Mouse (Mus musculus): ENCODE data around the gene Xpo5.
A peak's percentile ranks its signal among the peaks of the same experiment; 100 is the strongest.

Gene Xpo5

DNA sequence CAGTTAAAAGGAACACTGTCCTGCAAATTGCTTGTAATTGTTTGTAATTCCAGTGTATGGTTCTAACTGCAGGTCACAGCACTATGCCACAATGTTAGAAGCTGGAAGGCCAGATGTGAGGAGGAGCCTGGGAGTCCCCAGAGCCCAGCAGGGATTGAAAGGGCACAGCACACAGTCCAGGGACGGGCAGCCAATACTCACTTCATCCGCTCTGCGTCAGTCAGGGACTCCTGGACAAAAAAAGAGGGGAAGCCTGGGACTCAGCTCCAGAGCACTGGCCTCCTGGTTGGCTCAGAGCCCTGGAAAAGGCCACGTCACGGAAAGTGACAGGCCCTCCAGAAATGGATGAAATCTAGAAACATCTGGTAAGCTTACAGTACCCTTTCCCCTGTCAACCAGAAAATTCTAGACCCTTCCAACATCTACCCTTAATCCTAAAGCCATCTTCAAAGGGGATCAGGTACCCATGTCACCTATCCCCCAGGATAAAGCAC is 59.7 kb downstream of the Xpo5 start:
- DNase-seq, result no peak

DNA sequence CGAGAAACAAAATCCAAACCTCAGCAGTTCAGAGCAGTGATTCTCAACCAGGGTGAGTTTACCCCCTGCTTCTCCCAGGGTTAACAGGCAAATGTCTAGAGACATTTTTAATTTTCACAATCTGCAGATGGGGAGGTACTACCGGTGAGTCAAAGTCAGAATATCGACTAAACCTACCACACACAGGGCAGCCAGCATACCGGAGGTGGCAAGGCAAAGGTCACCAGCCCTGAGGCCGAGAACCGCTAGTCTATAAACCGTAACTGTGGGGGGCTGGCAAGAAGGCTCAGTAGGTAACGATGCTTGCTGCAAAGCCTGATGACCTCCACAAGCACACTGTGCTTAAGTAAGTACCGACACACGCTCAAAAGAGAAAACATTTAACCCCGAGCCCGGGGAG is 62.9 kb downstream of the Xpo5 start:
- DNase-seq, result no peak

DNA sequence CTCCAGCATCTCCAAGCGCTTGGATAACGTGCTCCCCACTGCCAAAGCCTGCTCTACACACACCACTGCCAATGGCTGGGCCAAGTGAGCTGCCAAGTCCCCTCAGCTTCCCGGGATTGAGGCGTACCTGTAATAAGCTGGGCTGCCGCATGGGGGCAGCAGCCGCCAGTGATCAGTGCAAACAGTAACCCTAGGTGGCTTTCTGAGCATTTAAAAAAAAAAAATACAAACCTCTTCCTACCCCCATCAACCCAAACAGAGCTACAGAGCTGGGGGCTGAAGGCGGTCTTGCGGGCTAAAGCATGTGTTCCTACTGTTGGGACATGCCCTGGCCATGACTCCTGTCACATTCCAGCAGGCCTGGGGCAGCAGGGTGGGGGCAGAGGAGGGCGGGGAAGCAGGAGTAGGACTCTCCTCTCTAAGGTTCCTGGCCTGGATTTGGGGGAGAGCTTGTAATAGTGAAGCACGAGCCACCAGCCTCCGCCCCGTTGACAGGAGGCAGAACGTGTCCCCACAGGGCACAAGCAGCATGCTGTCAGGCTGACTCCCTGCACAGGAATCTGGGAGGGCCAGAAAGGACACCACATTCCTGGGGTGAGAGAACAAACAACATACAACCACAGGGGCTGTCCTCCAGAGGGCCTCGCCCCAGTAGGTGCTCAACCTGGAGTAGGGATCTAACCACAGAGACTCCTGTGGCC is 63.5 kb downstream of the Xpo5 start:
- DNase-seq, result peak; percentile 47 to 73

DNA sequence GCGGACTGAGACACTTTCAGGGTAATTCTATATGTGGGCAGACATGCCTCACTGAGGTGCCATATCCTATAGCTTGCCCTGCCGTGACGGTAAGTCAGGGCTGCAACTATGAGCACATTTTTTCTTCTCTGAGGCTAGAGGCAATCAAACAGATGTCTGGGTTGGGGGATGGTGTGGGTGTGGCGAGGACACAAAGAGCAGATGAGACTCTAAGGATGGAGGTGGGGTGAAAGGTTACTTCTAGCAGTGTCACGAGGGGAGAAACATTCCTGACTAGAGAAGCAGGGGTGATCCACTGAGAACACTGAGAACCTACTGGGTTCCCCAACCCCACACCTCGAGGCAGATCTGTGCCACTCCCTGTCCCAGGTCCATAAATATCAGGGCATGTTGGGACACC is 64.4 kb downstream of the Xpo5 start:
- no peak for DNase-seq

DNA sequence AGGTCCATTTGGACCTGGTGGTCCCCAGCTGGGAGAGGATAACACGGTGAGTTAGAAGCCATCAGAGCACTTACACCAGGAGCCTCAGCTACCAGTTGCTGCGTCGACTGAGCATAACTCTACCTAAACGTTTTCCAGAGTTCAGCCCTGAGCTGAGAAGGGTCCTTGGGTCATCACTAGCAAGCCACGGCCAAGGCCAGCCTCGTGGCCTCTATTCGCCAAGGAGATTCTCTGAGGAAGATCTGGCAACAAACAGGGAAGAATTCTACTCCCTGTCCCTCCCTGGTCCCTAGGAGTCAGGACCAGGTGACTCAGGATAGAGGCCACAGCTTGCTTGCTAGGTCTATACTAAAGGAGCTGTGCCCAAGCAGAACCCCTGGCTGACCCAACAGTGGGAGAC is 64.9 kb downstream of the Xpo5 start:
- no peak for DNase-seq

DNA sequence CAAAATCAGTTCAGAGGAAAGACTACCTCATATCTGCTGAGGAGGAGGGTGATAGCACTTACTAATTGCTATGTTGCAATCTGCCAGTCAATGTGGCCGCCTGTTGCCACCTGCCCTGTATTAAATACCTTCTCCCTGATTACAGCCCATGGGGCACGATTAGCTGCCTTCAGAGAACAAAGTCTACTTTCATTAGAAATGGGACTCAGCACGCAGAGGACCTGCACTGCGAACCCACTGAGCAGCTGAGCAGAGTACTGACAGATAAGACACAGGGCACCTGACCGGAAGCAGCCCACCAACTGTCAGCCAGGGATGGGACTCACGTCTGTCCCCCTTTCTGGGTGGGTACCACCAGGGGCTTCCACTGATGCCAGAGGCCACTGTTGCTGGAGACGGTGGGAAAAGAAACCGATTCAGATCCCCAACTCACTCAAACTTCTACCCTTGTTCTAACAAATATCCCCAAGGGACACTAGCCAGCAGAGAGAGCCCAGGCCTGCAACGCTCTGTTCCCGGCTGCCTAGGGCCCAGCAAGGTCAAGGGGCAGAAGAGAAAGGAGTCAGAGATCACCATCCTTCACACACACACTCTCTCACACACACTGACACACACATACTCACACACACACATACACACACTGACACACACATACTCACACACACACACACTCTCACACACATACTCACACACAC is 65.6 kb downstream of the Xpo5 start:
- DNase-seq, result no peak

DNA sequence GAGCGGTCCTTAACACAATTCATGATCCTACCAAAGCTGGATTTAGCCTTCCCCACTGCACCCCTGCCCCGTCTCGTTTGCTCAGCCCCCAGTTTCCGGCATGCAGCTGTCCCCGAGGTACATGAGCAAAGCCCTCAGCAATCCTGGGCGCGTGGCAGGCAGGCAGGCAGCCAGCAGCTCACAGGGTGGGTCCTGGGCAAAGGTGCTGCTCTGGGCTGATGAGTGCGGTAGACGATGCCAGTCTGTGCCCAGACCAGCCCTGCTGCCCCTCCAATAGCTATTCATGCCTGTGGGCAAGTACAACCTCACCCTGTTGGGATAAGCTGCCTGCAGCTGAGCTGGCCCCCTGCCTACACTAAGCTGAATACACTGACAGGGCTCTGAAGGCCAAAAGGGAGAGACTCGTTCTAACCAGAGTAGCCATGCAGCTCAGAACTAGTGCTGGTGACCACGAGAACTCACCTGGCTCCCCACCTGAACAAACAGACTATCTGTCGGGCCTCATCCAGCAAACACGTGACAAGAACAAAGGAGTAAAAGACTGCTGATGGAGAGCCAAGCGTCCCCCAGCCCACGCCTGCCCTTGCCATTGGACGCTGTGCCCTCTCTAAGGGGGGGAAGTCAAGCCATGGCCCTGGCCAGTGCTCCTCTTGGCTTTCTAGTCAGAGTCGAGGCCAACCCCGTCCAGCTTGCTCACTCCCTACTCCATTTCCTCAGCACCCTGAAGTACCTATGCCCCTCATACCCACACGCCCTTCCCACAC is 67.4 kb downstream of the Xpo5 start:
- DNase-seq, result no peak

DNA sequence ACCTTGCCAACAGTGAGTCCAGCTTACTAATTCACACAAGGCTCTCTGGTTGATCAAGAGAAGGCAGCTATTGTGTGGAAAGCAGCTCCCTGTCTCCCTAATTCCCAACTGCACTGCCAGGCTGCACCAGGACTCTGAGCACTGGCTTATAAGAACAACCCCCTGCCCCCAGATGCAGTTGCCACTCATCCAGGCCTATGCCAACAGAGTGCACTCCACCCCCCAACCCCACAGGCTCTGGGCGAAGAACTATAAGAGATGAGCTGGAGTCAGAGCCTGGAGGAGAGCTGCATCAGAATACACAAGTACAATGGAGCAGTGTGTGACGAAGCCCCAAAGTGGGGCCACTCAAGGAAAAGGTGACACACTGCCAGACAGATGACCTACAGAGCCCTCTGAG is 69.5 kb downstream of the Xpo5 start:
- DNase-seq, result no peak

DNA sequence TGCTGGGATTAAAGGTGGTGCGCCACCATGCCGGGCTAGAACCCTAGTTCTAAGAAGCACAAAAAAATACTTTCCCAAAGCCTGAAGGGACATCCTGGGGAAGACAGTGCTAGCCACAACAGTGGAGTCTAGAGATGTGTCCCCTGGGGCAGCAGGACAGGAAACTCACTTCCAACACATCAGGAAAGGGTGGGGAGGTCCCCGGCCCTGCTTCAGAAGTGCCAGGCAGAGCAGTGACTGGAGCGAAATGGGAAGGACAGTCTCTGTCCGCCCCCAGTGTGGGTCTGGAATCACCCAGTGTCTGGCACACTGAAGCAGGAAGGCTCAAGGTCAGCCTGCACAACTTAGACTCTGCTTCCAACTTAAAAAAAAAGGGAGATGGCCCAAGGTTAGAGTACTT is 70.1 kb downstream of the Xpo5 start:
- DNase-seq, result no peak

DNA sequence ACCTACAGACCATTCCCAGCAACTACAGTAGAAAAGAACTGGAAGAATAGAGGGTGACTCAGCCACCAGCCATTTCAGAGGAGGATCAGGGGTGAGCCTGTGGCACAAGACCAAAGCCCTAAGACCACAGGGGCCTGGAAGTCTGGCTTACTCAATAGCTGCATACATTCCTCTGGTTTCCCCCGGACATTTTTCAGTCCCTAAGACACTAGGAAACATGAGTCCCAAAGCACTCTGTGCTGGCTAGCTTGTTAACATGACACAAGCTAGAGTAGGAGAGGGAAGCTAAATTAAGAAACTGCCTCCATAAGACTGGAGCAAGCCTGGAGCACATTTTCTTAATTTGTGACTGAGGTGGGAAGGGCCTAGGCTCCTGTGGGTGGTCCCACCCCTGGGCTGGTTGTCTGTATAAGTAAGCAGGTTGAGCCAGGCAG is 71.2 kb downstream of the Xpo5 start:
- no peak for DNase-seq

DNA sequence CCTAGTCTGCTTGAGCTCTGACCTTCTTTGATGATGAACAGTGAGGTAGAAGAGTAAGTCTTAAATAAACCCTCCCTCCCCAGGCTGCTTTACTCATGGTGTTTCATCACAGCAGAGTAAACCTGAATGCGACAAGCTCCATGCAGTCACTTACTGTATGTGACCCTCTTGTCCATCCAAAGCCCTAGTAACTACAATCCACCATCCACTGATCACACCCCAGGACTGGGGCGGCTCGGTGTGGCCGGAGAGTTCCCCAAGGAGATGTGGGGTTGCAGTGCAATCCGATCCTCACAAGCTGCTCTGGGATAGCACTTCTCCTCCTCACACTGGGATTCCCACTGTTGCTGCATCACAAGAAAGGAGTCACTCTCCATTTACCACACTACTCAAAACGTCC is 71.9 kb downstream of the Xpo5 start:
- DNase-seq, result no peak

DNA sequence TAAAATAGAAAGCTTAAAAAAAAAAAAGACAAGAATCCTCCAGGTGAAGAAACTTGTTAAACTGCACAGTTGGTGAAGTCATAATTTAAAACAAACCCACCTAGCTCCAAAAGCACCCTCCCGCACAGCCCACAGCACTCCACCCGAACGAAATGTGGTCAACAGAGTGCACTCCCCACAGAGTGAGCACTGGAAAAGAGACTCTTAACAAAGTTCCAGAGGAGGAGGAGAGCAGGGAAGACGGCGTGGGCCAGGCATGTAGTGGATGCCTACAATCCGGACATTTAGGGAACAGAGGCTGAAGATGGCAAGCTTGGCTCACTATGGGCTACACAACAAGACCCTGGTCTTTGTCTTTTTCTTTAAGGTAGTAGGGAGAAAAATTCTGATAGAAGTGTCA is 72.5 kb downstream of the Xpo5 start:
- no peak for DNase-seq

DNA sequence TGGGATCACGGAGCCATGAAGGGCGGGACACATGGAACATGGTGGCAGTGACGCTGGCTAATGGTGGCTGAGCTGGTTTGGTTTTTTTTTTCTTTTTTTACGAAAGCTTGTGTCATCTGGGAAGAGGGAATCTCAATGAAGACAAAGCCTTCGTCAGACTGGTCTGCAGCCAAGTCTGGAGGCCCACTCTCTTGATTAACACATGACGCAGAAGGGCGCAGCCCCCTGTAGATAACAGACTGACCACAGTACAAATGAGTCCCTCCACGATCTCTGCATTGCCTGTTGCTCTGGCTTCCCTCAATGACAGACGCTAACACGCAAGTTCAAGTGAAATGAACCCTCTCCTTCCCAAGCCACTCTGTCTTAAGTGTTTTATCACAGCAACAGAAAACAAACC is 72.9 kb downstream of the Xpo5 start:
- DNase-seq, result no peak

DNA sequence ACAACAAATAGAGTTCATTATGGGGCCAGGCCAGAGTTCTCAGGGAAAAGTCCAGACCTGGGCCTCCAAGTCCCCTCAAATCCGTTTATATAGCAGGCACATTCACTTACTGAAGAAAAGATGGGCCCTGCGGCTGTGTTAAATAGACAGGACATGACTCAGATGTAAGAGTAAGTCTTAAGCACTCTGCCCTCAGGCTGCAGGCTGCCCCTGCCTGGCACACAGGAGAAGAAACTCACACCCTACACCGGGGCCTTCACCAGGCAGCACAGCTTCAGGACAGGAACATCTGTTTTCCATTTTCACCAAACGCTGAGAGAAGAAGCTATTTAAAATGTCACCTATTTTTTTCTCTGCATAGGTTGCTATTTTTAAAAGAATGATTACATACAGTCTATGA is 75.0 kb downstream of the Xpo5 start:
- no peak for DNase-seq

DNA sequence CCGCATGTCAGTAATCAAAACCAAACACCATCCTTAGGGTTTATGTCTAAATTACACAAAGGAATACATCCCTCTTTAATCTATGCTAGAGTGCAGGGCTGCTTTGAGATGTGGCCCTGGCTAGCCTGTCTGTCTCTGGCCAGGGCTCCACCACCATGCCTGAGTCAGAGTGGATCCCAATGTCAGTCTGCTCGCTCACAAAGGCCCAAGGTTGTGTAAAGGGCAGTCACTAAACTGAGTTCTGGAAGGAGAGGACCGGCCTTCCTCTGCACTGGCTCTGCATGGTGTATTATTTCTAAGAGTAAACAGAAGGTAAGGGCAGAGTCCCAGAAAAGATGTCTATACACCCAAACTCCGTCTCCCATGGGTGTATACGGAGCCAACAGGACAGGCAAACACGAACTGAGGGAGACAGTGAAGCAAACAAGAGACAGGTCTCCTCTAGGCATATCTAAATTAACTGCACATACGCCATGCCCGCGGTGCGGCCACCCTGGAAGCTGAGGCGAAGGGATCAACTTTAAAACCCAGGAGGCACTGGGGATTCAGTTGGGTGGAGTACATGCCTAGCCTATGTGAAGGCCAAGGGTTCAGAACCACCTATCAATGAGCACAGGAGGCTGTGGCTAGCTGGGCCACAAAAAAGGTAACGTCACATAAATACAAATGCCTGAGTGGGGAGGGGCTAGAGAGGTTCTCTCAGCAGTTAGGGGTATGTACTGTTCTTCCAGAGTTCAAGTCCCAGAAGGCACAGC is 75.6 kb downstream of the Xpo5 start:
- no peak for DNase-seq

DNA sequence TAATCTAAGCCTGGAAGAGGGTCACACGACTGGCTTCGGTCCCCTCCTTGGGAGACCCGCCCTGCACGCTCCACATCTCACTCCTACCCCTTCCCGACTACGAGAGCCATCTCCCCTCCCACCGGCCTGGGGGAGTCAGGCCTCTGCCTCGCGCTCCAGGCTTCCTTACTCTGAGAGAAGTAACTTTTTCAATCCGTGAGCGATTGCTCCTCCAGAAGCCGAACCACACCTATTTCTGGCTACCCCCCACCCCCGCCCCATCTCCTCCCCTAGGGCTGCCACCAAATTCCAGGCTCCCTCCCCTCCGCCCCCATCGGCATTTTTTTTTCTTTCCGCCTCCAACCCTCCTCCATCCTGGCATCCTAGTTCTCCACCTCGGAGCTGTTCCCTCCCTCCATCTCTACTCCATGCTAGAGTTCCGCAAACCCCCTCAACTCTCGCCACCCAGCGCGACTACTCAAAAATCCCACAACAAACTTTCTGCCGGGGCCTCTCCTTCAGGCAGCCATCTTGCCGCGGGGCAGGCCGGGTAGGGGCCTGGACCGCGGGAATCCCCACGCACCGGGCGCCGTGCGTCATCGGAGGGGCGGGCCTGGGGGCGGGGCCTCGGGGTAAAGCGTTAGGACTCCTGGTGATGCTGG is 80.0 kb downstream of the Xpo5 start, which contains the start of gene Tjap1:
Tjap1 (minus strand) TSS at position 544 of the 641 bp plus-strand sequence.
- DNase-seq, result peak; percentile 69 to 78

DNA sequence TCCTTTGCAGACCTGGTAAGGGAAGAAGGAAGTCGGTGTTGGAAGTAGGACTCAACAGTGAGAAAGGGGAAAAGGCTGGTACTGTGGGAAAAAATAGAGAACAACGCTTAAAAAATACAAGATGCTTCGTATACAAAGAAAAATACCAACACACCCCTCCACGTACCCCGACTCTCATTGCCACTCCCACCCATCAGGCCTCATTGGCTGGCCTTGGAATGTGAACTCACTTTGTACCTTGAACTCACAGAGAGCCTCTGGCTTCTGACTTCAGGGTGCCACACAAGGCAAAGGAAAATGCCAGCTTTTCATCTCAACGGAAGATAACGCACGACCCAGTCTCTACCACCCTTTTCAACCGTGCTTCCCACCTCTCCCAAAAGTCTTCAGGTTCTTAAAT is 80.6 kb downstream of the Xpo5 start:
- DNase-seq, result no peak

DNA sequence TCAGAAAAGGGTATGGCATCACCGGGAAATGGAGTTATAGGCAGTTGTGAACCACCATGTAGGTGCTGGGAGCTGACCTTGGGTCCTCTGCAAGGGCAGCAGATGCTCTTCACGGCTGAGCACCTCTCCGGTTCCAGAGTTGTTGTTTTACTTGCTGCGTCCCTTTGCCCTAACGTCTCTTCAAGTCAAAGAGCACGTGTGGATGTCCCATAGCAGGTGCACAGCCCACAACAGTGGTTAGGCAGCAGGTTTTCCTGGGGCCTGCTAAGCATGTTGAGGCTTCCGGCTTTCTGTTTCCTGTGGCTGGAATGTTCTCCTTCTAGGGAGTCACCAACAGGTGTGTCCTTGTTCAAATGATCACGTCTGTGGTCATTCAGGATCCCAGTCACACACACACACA is 81.3 kb downstream of the Xpo5 start:
- DNase-seq, result no peak

DNA sequence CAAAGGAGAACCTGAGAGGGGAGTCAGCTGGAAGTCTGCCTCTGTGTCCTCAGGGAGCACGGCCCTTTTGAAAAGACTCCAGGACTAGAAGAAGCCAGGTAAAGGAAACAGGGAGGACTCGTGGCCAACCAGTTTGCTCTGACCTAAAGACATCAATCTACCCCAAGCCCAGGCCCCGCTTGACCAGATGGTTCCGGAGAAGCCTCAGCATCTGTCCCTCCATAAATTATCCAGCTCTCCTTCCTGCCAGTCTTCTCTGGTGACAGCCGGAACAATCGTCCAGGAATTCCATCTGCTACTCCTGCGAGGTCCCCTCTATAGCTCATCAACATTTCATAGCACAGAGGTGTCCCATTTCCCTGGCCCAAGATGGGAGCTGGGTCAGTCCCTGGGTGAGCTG is 82.1 kb downstream of the Xpo5 start:
- DNase-seq, result no peak

DNA sequence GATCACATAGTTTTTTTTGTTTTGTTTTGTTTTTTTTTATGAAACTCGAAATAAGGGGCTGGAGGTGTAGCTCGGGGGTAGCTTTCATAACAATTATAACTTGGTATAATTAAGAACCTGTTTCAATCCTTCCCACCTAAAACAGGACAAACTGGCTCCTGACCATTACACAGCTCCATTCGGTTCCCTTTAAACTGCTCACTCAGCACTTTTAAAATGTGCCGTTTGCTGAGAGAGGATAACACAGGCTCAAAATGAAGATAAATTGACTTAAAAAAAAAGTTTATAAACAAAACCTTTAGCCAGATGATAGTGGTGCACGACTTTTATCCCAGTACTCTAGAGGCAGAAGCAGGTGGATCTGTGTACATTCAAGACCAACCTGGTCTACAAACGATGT is 82.8 kb downstream of the Xpo5 start:
- no peak for DNase-seq

DNA sequence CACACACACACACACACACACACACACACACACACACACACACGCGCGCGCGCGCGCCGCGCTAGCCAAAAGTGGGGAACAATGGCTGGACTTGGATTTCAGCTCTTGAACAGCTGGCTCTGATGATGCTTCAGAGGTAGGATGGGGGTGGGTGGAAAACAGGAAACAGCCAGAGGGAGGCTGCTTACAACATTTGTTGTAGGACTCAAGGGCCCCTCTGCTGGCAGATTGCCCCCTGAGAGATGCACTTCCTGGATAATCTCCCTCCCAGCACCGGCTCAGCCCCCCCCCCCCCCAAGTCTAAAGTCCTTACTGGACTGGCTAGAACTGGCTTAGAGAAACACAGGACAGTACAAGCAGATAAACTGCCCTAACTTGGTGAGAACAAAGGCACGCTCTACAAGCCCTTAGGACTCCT is 85.1 kb downstream of the Xpo5 start:
- no peak for DNase-seq
